Mouse (Mus musculus) lung, postnatal 36 days (tissue): ENCODE measurements around the gene Nrde2.
"Not testable (repeated sequence)": the region's sequence is repeated elsewhere in the genome, so short reads cannot be mapped to it uniquely, and the experiment has no call there.

Source experiments
- DNase-seq: peaks from one replicate; pipeline ENCODE4 v3.0.0; 2022; ENCODE audit warnings: mixed read lengths

Gene Nrde2

GRCm38 (mm10) chr12:100159261-100159975 is at the start of gene Nrde2:
Gene Nrde2, minus strand, starts transcription at chr12:100159653.
- peak; percentile 98 for DNase-seq

- no peak for DNase-seq
Observed at GRCm38 (mm10) chr12:100206926-100207325, 47.5 kb upstream of the Nrde2 start.

- no peak for DNase-seq
Observed at GRCm38 (mm10) chr12:100206521-100206920, 47.1 kb upstream of the Nrde2 start.

DNA sequence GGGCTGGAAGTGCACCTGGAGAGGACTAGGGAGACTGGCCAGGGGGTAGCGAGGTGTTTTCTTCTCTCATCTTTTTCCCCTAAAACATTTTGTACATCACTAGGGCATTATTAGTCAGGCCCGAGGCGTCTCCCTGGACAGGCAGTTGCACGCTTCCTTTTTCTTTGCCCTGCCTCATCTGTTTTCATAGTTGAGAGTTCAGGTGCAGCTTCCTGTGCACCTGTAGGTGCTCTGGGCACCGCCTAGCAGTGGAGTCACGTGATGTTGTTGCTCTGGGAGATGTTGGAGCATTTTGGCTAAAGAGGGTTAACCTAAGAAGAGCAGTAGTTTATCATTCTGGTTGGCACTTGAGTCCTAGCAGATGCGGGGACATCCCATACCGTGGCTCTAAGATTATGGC is 45.7 kb upstream of the Nrde2 start:
- DNase-seq = no peak

GRCm38 (mm10) chr12:100203759-100204158 is 44.3 kb upstream of the Nrde2 start:
- no peak for DNase-seq

DNA sequence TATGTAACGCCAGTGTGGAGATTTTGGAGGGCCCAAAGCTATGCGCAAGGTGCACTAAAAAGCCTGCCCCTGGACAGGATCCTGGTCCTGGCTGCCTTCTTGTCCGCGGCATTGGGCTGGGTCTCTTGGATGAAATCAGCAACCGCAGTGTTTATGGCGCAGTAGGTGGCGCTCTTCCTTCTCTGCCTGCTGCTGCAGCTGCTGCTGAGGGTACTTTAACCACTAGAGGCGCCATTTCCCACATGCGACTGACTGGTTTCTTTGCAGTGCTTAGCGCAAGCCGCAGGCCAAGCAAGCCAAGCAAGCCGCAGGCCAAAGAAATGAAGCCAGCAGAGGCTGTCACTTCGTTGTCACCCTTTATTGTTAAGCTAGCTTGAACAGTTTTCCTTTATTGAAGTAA is 42.4 kb upstream of the Nrde2 start:
- DNase-seq = peak; percentile 99

- DNase-seq = no peak
Observed at GRCm38 (mm10) chr12:100201363-100201711, 41.9 kb upstream of the Nrde2 start.

DNA sequence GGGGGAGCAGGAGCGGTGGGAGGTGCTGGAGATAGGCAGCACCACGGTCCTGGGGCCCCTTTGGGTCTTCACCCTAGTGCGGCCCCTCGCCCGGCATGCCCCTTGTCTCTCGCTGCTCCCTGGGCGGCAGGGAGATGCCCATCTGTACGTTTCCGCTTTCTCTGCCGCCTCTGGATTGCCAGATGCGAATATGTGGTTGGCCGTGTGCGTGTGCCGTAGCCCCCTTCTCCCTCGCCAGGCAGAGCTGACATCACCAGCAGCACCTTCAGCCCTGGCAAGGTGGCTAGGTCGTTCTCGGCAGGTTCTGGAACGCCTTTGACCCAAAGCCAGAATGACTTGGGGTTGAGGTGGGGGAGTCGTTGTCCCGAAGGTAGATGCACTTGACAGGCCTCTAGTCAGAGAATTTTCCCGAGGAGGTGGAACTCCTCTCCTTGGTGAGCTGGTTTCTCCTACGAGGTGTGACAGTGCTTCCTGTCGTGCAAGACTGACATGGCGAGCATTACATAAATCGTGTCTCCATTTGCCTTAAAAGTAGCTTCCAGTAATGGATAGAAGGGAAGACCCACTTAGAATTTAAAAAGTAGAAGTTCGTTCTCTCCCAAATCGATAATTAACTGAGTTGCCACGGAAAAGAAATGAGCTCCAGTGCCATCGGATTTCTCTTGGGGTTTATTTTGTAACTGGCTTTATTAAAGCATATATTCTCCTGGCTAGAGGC is 41.4 kb upstream of the Nrde2 start:
- DNase-seq = no peak

DNA sequence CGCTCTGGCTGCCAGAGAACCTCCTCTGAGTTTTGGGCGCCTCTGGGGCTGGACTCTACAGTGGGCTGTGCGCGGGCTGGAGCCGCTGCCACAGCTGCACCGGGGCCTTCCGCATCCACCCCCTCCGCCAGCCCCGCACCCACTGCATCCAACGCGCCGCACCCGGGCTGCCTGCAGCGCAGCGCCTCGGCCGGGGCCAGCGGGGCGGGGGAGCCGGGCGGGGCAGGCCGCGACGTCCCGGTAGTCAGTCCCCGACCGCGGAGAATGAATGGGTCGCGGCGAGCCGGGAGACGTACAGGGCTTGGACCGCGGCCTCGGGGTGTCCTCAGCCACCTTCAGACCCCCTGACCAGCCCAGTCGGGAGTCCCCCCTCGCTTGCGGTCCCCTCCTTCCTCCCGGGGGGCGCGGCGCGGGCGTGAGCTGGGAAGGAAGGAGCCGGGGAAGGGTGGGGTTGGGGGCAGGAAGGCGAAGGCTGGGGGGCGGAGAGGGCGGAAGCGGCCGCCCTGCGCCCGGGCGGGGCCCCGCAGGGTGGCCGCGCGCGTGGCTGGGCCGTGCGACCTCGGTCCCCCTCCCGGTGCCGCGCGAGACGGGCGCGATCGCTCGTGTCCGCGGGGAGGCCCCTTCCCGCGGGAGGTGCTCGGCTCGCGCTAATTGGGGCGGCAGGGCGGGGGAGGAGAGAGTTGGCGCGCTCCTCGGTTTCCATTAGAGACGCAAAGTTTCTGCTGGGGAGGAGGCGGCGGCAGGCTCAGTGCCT is 40.6 kb upstream of the Nrde2 start:
- DNase-seq = peak; percentile 73

GRCm38 (mm10) chr12:100198967-100199660 is 39.7 kb upstream of the Nrde2 start, which contains the start of gene Calm1:
Gene Calm1, plus strand, starts transcription at chr12:100199435.
- peak; percentile 93 for DNase-seq

GRCm38 (mm10) chr12:100196786-100197185 is 37.3 kb upstream of the Nrde2 start:
- no peak for DNase-seq

- DNase-seq = no peak
Observed at GRCm38 (mm10) chr12:100194181-100194580, 34.7 kb upstream of the Nrde2 start.

- no peak for DNase-seq
Observed at GRCm38 (mm10) chr12:100190802-100191201, 31.3 kb upstream of the Nrde2 start.

DNA sequence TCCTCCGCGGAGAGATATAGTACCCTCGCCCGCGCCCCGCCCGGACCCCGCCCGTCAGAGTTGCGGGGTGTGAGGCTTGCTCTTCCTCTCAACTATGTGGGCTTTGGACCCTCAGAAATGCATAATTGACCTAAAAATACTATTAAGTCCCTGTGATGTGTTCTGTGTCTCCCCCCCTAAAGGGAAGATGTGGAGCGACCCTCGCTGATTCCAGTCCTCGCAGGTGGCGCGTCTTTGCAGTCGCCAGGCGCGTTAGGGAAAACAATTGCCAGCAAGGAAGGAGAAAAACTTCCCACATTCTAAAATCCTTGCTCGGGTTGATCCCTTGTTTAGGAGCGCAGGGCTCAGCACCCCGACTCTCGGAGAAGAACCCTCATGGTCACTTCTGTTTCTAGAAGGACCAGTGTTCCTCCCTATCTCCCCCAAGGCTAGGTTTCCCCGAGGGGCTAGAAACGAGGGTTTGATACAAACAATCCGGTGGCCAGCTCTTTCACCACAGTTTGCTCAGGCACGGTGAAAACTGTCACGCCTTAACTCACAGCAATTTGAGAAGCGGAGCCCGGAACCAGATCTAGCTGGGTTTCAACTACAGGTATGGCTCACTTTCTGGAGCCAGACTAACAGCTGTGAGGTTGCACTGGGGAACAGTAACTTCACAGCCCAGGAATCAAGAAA is 28.4 kb upstream of the Nrde2 start:
- DNase-seq = peak; percentile 63

- peak; percentile 99 for DNase-seq
Observed at GRCm38 (mm10) chr12:100187013-100187755, 27.7 kb upstream of the Nrde2 start.

DNA sequence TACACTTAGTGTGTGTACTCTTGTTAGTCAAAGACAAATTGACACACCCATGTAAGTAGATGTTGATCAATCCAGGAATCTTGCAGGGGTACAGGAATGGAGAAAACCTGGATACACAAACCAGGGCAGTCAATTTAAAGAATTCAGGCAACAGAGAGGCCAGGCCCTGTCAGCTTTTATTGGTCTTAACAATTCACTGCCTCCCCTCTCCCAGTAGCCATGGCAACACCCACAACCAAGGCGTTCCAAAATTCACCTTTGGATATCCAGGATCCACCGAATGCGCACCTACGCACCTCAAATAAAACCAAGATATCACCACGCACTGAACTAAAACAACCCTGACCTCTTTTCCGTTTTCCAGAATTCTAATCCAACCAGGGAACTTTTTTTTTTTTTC is 26.9 kb upstream of the Nrde2 start:
- peak; percentile 51 for DNase-seq

DNA sequence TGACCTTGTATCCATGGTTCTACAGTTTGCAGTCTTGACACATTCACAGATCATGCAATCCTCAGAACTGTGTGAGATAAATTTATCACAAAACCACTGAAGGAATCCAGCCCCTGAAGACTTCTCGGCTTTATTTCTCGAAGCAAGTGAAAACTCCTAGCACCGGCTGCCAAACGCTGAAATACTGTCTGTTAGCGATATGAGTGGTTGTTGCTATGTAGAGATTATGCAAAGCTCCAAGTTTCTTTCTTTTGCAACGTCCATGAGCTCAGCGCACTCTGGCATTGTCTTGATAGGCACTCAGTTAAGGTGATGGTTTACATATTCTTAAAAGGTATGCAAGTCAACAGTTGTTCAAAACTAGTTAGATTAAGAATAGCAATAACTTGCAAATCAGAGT is 26.4 kb upstream of the Nrde2 start:
- DNase-seq = peak; percentile 61

DNA sequence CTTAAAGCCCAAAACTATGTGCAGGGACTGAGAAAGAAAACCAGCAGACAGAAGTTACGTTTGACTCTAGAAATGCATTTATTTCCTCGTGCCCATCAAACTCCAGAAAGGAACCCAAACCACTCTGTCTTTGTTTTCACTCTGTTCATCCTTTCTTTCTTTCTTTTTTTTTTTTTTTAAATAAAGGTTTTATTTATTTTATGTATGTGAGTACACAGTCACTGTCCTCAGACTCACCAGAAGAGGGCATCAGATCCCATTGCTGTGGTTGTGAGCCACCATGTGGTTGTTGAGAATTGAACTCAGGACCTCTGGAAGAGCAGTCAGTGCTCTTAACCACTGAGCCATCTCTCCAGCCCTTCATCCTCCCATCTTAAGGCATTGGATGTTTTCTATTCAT is 25.5 kb upstream of the Nrde2 start:
- DNase-seq = not testable (repeated sequence)

DNA sequence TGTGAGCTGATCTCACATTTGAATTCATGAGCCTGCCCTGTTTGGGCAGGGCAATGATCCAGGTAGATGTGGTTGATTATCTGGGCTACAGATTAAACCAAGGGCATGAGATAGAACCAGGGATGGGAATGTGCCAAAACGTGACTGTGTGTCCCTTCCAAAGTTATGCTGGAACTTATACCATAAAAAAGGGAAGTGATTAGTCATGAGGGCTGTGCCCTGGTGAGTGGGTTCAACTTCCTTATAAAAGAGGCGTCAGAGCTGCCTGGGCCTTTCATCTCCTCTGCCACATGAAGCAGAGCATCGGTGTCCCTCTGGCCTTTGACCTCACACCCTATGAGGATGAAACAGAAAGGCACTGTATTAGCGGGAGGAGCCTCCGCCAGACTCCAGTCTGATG is 24.5 kb upstream of the Nrde2 start:
- peak; percentile 65 for DNase-seq

- no peak for DNase-seq
Observed at GRCm38 (mm10) chr12:100182676-100183075, 23.2 kb upstream of the Nrde2 start.

DNA sequence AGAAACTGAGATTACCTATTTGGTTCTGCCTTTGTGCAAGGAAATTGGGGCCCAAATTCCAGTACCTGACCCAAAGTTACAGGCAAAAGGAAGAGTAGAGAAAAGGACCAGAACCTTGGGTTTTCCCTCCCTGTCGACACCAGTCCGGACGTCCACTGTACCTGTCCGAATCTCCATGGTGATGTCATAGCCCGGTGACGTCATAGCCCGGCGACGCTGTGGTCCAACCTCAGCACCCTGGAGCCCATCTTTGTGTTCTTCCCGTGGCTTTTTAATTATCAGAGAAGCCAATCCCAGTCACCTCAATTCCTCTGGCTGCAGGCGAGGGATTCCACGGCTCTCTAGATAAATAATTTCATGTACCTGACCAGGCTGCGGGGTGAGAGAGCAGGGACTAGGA is 21.3 kb upstream of the Nrde2 start:
- no peak for DNase-seq
